Mouse (Mus musculus) MEL (cell line): ENCODE results near the gene Zbtb18. TPM values are rescaled to one million over a fixed set of nuclear protein-coding genes. Genes with fewer than 3 reads are reported as not detected.

Experiments
- DNase-seq: peaks from one replicate; pipeline ENCODE4 v3.0.0; 2011; ENCODE audit warnings: low read depth, low spot score
- H3K27ac ChIP-seq: 2 replicates; pipeline ENCODE4 v1.5.1; 2012; ENCODE audit warnings: low read depth, mild to moderate bottlenecking, control low read depth, low read length, moderate library complexity; ENCODE audit not compliant: control insufficient read depth
- H3K27me3 ChIP-seq, 2 experiments: fragments of 150-350 bp in 1 of 2; sonication (generic) in 1 of 2; 2 replicates each; pipeline ENCODE4 v1.6.1; 2012; ENCODE audit warnings: low read length in 2 of 2, mild to moderate bottlenecking in 2 of 2, improper control_type of control experiment in 1 of 2, moderate library complexity in 1 of 2; ENCODE audit not compliant: insufficient read depth in 2 of 2, control insufficient read depth in 1 of 2
- H3K36me3 ChIP-seq, 2 experiments: 2 replicates each; pipeline ENCODE4 v1.6.1; 2012 to 2014; ENCODE audit warnings: low read length in 2 of 2, improper control_type of control experiment in 1 of 2, inconsistent platforms in 1 of 2, mild to moderate bottlenecking in 1 of 2; ENCODE audit not compliant: insufficient read depth in 2 of 2, control insufficient read depth in 1 of 2
- H3K4me1 ChIP-seq, 2 experiments: fragments of 150-350 bp in 1 of 2; sonication (generic) in 1 of 2; 2 replicates each; pipeline ENCODE4 v1.6.1; 2012; ENCODE audit warnings: low read length in 2 of 2, improper control_type of control experiment in 1 of 2, mild to moderate bottlenecking in 1 of 2; ENCODE audit not compliant: insufficient read depth in 2 of 2, control insufficient read depth in 1 of 2
- H3K4me3 ChIP-seq, 2 experiments: fragments of 150-350 bp in 1 of 2; sonication (generic) in 1 of 2; 2 replicates each; pipeline ENCODE4 v1.5.1; 2012; ENCODE audit warnings: low read depth in 2 of 2, low read length in 2 of 2, mild to moderate bottlenecking in 2 of 2, moderate library complexity in 2 of 2, control low read depth in 1 of 2, improper control_type of control experiment in 1 of 2; ENCODE audit not compliant: control insufficient read depth in 1 of 2, insufficient read depth in 1 of 2
- H3K79me2 ChIP-seq: 2 replicates; pipeline ENCODE4 v1.6.1; 2012; ENCODE audit warnings: mild to moderate bottlenecking, low read length, moderate library complexity; ENCODE audit not compliant: control insufficient read depth, poor library complexity, insufficient read depth
- H3K9ac ChIP-seq: 2 replicates; pipeline ENCODE4 v1.6.1; 2012; ENCODE audit warnings: low read depth, mild to moderate bottlenecking, control low read depth, low read length, moderate library complexity; ENCODE audit not compliant: control insufficient read depth, poor library complexity, severe bottlenecking
- H3K9me3 ChIP-seq: fragments of 150-350 bp; sonication (generic); replicated peaks from 2 replicates; pipeline ENCODE4 v1.6.1; 2012; ENCODE audit warnings: mild to moderate bottlenecking, low read length, improper control_type of control experiment, moderate library complexity; ENCODE audit not compliant: insufficient read depth
- BHLHE40 ChIP-seq: IDR thresholded peaks from 2 replicates; pipeline ENCODE4 v1.6.1; 2012; ENCODE audit warnings: low read depth, mild to moderate bottlenecking, inconsistent platforms, low read length, improper control_type of control experiment, borderline replicate concordance
- CHD1 ChIP-seq: IDR thresholded peaks from 2 replicates; pipeline ENCODE4 v1.6.1; 2012; ENCODE audit warnings: low read depth, mild to moderate bottlenecking, inconsistent platforms, low read length, improper control_type of control experiment
- CHD2 ChIP-seq: IDR thresholded peaks from 2 replicates; pipeline ENCODE4 v1.6.1; 2011; ENCODE audit warnings: low read length, improper control_type of control experiment
- CTCF ChIP-seq, 3 experiments: IDR thresholded peaks in 2 of 3; conservative IDR thresholded peaks in 1 of 3; 2 replicates each; pipeline ENCODE4 v1.5.1; 2011 to 2012; ENCODE audit warnings: low read length in 3 of 3, low read depth in 2 of 3, mild to moderate bottlenecking in 2 of 3, improper control_type of control experiment in 1 of 3, inconsistent platforms in 1 of 3, mixed read lengths in 1 of 3, moderate library complexity in 1 of 3; ENCODE audit not compliant: control insufficient read depth in 1 of 3, insufficient read depth in 1 of 3, poor library complexity in 1 of 3, severe bottlenecking in 1 of 3
- E2F4 ChIP-seq: IDR thresholded peaks from 2 replicates; pipeline ENCODE4 v1.6.1; 2011; ENCODE audit warnings: low read depth, low read length, improper control_type of control experiment, borderline replicate concordance
- ELF1 ChIP-seq: IDR thresholded peaks from 2 replicates; pipeline ENCODE4 v1.6.1; 2014; ENCODE audit warnings: low read depth, mild to moderate bottlenecking, inconsistent platforms, low read length, improper control_type of control experiment, moderate library complexity
- EP300 ChIP-seq, 2 experiments: IDR thresholded peaks; 2 replicates each; pipeline ENCODE4 v1.6.1; 2011; ENCODE audit warnings: improper control_type of control experiment in 2 of 2, low read length in 2 of 2, low read depth in 1 of 2, mild to moderate bottlenecking in 1 of 2
- ETS1 ChIP-seq: IDR thresholded peaks from 2 replicates; pipeline ENCODE4 v1.6.1; 2012; ENCODE audit warnings: low read depth, mild to moderate bottlenecking, inconsistent platforms, low read length, improper control_type of control experiment, moderate library complexity
- HCFC1 ChIP-seq: IDR thresholded peaks from 2 replicates; pipeline ENCODE4 v1.6.1; 2012; ENCODE audit warnings: low read depth, mild to moderate bottlenecking, inconsistent platforms, low read length, improper control_type of control experiment, moderate library complexity
- JUND ChIP-seq: IDR thresholded peaks from 2 replicates; pipeline ENCODE4 v1.6.1; 2011; ENCODE audit warnings: low read depth, mild to moderate bottlenecking, improper control_type of control experiment, low read length
- KAT2A ChIP-seq: conservative IDR thresholded peaks from 2 replicates; pipeline ENCODE4 v1.6.1; 2012; ENCODE audit warnings: low read depth, low read length, improper control_type of control experiment, inconsistent platforms
- MAFK ChIP-seq: IDR thresholded peaks from 2 replicates; pipeline ENCODE4 v1.6.1; 2011; ENCODE audit warnings: low read depth, mild to moderate bottlenecking, low read length, improper control_type of control experiment, borderline replicate concordance
- MAX ChIP-seq: IDR thresholded peaks from 2 replicates; pipeline ENCODE4 v1.6.1; 2011; ENCODE audit warnings: low read length, improper control_type of control experiment
- MAZ ChIP-seq: IDR thresholded peaks from 2 replicates; pipeline ENCODE4 v1.6.1; 2012; ENCODE audit warnings: low read depth, mild to moderate bottlenecking, inconsistent platforms, low read length, improper control_type of control experiment
- MYB ChIP-seq: IDR thresholded peaks from 2 replicates; pipeline ENCODE4 v1.6.1; 2011; ENCODE audit warnings: mild to moderate bottlenecking, low read depth, low read length, improper control_type of control experiment
- NELFE ChIP-seq: IDR thresholded peaks from 2 replicates; pipeline ENCODE4 v1.6.1; 2011; ENCODE audit warnings: low read depth, low read length, improper control_type of control experiment
- NRF1 ChIP-seq: IDR thresholded peaks from 2 replicates; pipeline ENCODE4 v1.6.1; 2014; ENCODE audit warnings: low read depth, mild to moderate bottlenecking, inconsistent platforms, low read length, improper control_type of control experiment, moderate library complexity; ENCODE audit not compliant: poor library complexity, insufficient read depth, severe bottlenecking
- POLR2A ChIP-seq, 2 experiments: IDR thresholded peaks; 2 replicates each; pipeline ENCODE4 v1.6.1; 2011 to 2012; ENCODE audit warnings: low read length in 2 of 2, mild to moderate bottlenecking in 2 of 2, control low read depth in 1 of 2, improper control_type of control experiment in 1 of 2, low read depth in 1 of 2, moderate library complexity in 1 of 2; ENCODE audit not compliant: control insufficient read depth in 1 of 2, insufficient read depth in 1 of 2, poor library complexity in 1 of 2
- POLR2AphosphoS2 ChIP-seq: IDR thresholded peaks from 2 replicates; pipeline ENCODE4 v1.6.1; 2011; ENCODE audit warnings: low read length, improper control_type of control experiment
- POLR2AphosphoS5 ChIP-seq: IDR thresholded peaks from 2 replicates; pipeline ENCODE4 v1.6.1; 2012; ENCODE audit warnings: low read depth, borderline replicate concordance, mild to moderate bottlenecking, inconsistent platforms, low read length, moderate library complexity, mixed read lengths
- RAD21 ChIP-seq: IDR thresholded peaks from 2 replicates; pipeline ENCODE4 v1.6.1; 2011; ENCODE audit warnings: mild to moderate bottlenecking, low read depth, low read length, improper control_type of control experiment
- TAL1 ChIP-seq: IDR thresholded peaks from 2 replicates; pipeline ENCODE4 v1.6.1; 2012; ENCODE audit warnings: mild to moderate bottlenecking, inconsistent platforms, low read length, moderate library complexity, mixed read lengths
- TBP ChIP-seq: IDR thresholded peaks from 2 replicates; pipeline ENCODE4 v1.8.0; 2011; ENCODE audit warnings: low read depth, low read length, improper control_type of control experiment
- TCF12 ChIP-seq: IDR thresholded peaks from 2 replicates; pipeline ENCODE4 v1.6.1; 2014; ENCODE audit warnings: low read depth, mild to moderate bottlenecking, inconsistent platforms, low read length, improper control_type of control experiment, moderate library complexity
- UBTF ChIP-seq: IDR thresholded peaks from 2 replicates; pipeline ENCODE4 v1.6.1; 2012; ENCODE audit warnings: low read depth, mild to moderate bottlenecking, inconsistent platforms, low read length, improper control_type of control experiment, moderate library complexity, borderline replicate concordance; ENCODE audit not compliant: insufficient read depth
- USF2 ChIP-seq, 2 experiments: IDR thresholded peaks; 2 replicates each; pipeline ENCODE4 v1.6.1; 2011 to 2012; ENCODE audit warnings: improper control_type of control experiment in 2 of 2, low read length in 2 of 2, borderline replicate concordance in 1 of 2, inconsistent platforms in 1 of 2, low read depth in 1 of 2, mild to moderate bottlenecking in 1 of 2; ENCODE audit not compliant: insufficient read depth in 1 of 2
- ZNF384 ChIP-seq: IDR thresholded peaks from 2 replicates; pipeline ENCODE4 v1.6.1; 2012; ENCODE audit warnings: low read depth, mild to moderate bottlenecking, inconsistent platforms, low read length, improper control_type of control experiment
- polyA plus RNA-seq, 2 experiments: library from polyadenylated mRNA; stranded (reverse) in 1 of 2; unstranded in 1 of 2; fragments of >175 nt in 1 of 2; fragments of >200 nt in 1 of 2; gene quantifications; 2 replicates each; pipeline versions ENCODE4 v1.2.1 to v1.2.4; 2012; ENCODE audit warnings: low replicate concordance in 2 of 2, low read depth in 1 of 2; ENCODE audit not compliant: insufficient read length in 2 of 2, insufficient read depth in 1 of 2, missing spikeins in 1 of 2
- total RNA-seq: library from RNA; depleted of rRNA; stranded (reverse); fragments of 300-350 nt; gene quantifications from 2 replicates; pipeline ENCODE4 v1.2.3, GENCODE M21; 2012

Zbtb18 gene
- total and polyA plus RNA-seq, 3 experiments: 15.6 to 23.8 TPM; not detected in 1

GRCm38 (mm10) chr1:177428338-177428737 lies 13.8 kb upstream of the Zbtb18 start:
- Histone ChIP-seq H3K27ac (no peak overlapping the region), H3K36me3 (no peaks in the 10 kb centered on the region), H3K9ac (no peak overlapping the region), H3K9me3 (no peaks in the 10 kb centered on the region), H3K4me3 (no peak overlapping the region), H3K79me2 (no peaks in the 10 kb centered on the region), H3K4me1 (no peaks in the 10 kb centered on the region)
- TF ChIP-seq POLR2A (IDR thresholded peaks at IDR 0.05; ENCODE audit: control insufficient read depth in 1 of 2, insufficient read depth in 1 of 2, low read depth in 1 of 2, low read length in 2 of 2, poor library complexity in 1 of 2) (no peak), TCF12 (no peak), MYB (no peak), CHD2 (no peak), UBTF (no peak), MAFK (no peak), BHLHE40 (no peak), HCFC1 (no peak), JUND (no peak), RAD21 (no peak), CTCF (IDR thresholded peaks at IDR 0.05 in 2 of 3, conservative IDR thresholded peaks at IDR 0.05 in 1 of 3; ENCODE audit: control insufficient read depth in 1 of 3, insufficient read depth in 1 of 3, low read depth in 2 of 3, low read length in 3 of 3, poor library complexity in 1 of 3, severe bottlenecking in 1 of 3) (no peak), ELF1 (no peak), MAZ (no peak), CHD1 (no peak), POLR2AphosphoS2 (no peak), ETS1 (no peak), KAT2A (no peak)
- TF ChIP-seq, all 39 proteins: peak for 0
- peaks cover 0 to 5% of the 10 kb centered on the region in 2 experiments; a peak in 3 of 4 replicates for H3K27me3 ChIP-seq
- DNase-seq: no peak

- H3K9ac ChIP-seq: no peak overlapping the region
- no peak for DNase-seq
- H3K4me1 ChIP-seq: no peaks in the 10 kb centered on the region
- no peaks in the 10 kb centered on the region for H3K79me2 ChIP-seq
- no peaks in the 10 kb centered on the region for H3K36me3 ChIP-seq
- H3K27ac ChIP-seq: no peak overlapping the region
- TF ChIP-seq EP300 (IDR thresholded peaks at IDR 0.05; ENCODE audit: low read depth in 1 of 2, low read length in 2 of 2) (no peak), TAL1 (no peak), ELF1 (no peak), E2F4 (no peak), USF2 (IDR thresholded peaks at IDR 0.05; ENCODE audit: borderline replicate concordance in 1 of 2, insufficient read depth in 1 of 2, low read depth in 1 of 2, low read length in 2 of 2) (no peak), NRF1 (no peak), RAD21 (no peak), ETS1 (no peak), ZNF384 (no peak), HCFC1 (no peak), NELFE (no peak), POLR2A (IDR thresholded peaks at IDR 0.05; ENCODE audit: control insufficient read depth in 1 of 2, insufficient read depth in 1 of 2, low read depth in 1 of 2, low read length in 2 of 2, poor library complexity in 1 of 2) (no peak), BHLHE40 (no peak), CTCF (IDR thresholded peaks at IDR 0.05 in 2 of 3, conservative IDR thresholded peaks at IDR 0.05 in 1 of 3; ENCODE audit: control insufficient read depth in 1 of 3, insufficient read depth in 1 of 3, low read depth in 2 of 3, low read length in 3 of 3, poor library complexity in 1 of 3, severe bottlenecking in 1 of 3) (no peak), MAX (no peak), POLR2AphosphoS5 (no peak), JUND (no peak), POLR2AphosphoS2 (no peak), TBP (no peak)
- H3K4me3 ChIP-seq: no peak overlapping the region
- H3K27me3 ChIP-seq: peaks cover 0 to 5% of the 10 kb centered on the region in 2 experiments; a peak in 3 of 4 replicates
- H3K9me3 ChIP-seq: no peaks in the 10 kb centered on the region
Observed at GRCm38 (mm10) chr1:177429067-177429466, 13.1 kb upstream of the Zbtb18 start.
